Mouse (Mus musculus) heart, postnatal 0 days (tissue): ENCODE measurements around the gene Gsta2.

ENCODE experiments used
- CTCF ChIP-seq: IDR thresholded peaks from 2 replicates; pipeline ENCODE4 v1.5.1; 2016; ENCODE audit warnings: antibody characterized with exemption, control low read depth, low read depth
- EP300 ChIP-seq: IDR thresholded peaks from 2 replicates; pipeline ENCODE4 v1.6.1; 2016; ENCODE audit warnings: antibody characterized with exemption, low read depth

- TF ChIP-seq EP300 (no peak), CTCF (no peak)
Measured at GRCm38 (mm10) chr9:78401596-78401995, 46.0 kb upstream of the Gsta2 start.
